14 mouse cellular contexts compared by ENCODE assay signal in genomic region chr8:83064096-83064495, GRCm38 (mm10).
DNase-seq lines count a peak whose midpoint lies in the region; ATAC-seq and TF ChIP-seq lines count a peak whose summit lies in the region.
"Had no signal": no experiment of that assay in that cellular context is flagged by ENCODE, and none has a peak within 500 bp of the region (broad histone marks: within the 10 kb centered on the region; RNA-seq: fewer than 3 reads in every experiment).

No protein-coding gene starts in this region.

- 0 out of 2 replicates have a peak, but pooled peaks have one; percentile 29 for TF ChIP-seq POLR2A in heart, adult 2 months (IDR thresholded peaks at IDR 0.05; ENCODE audit: insufficient read depth, low read depth, low read length)

- peaks cover 4% of the 10 kb centered on the region for H3K4me1 ChIP-seq in heart, adult 2 months (ENCODE audit: control insufficient read depth, insufficient read depth, low read length)
- H3K4me1 ChIP-seq in embryonic facial prominence, embryonic 10.5 days = peaks cover 6% of the 10 kb centered on the region

- H3K4me3 ChIP-seq in heart, adult 2 months = no peak overlapping the region
- no peak overlapping the region for H3K4me3 ChIP-seq in embryonic facial prominence, embryonic 10.5 days
- H3K4me3 ChIP-seq: embryonic facial prominence, embryonic 12.5 days; forebrain, embryonic 13.5 days; neural tube, embryonic 13.5 days had no signal

- H3K36me3 ChIP-seq in heart, adult 2 months (ENCODE audit: control insufficient read depth, insufficient read depth, low read length) = no peaks in the 10 kb centered on the region
- no peaks in the 10 kb centered on the region for H3K36me3 ChIP-seq in embryonic facial prominence, embryonic 10.5 days (replicated peaks)
- H3K36me3 ChIP-seq: embryonic facial prominence, embryonic 12.5 days; neural tube, embryonic 13.5 days had no signal

- no peak overlapping the region; the same call in 1 of the 2 replicates for H3K27ac ChIP-seq in heart, adult 2 months
- no peak overlapping the region for H3K27ac ChIP-seq in embryonic facial prominence, embryonic 10.5 days (replicated peaks)
- H3K27ac ChIP-seq: embryonic facial prominence, embryonic 12.5 days; forebrain, embryonic 13.5 days; neural tube, embryonic 13.5 days had no signal

- intact Hi-C loops in heart, adult 2 months (cut with DNase I) = no loop called here
- intact Hi-C loops in heart, postnatal 10 days (cut with DNase I) = no loop called here

- no peak overlapping the region for H3K9ac ChIP-seq in heart, adult 2 months (ENCODE audit: low read depth, low read length)
- H3K9ac ChIP-seq: embryonic facial prominence, embryonic 12.5 days; forebrain, embryonic 13.5 days; neural tube, embryonic 13.5 days had no signal

- TF ChIP-seq CTCF in heart, adult 2 months (IDR thresholded peaks at IDR 0.05) = no peak

- H3K27me3 ChIP-seq in heart, adult 2 months (ENCODE audit: control insufficient read depth, insufficient read depth, low read length) = no peaks in the 10 kb centered on the region
- no peaks in the 10 kb centered on the region for H3K27me3 ChIP-seq in embryonic facial prominence, embryonic 10.5 days (replicated peaks; ENCODE audit: low read depth, poor library complexity, severe bottlenecking)
- H3K27me3 ChIP-seq: embryonic facial prominence, embryonic 12.5 days; forebrain, embryonic 13.5 days; neural tube, embryonic 13.5 days had no signal

- H3K79me2 ChIP-seq in heart, adult 2 months (replicated peaks; ENCODE audit: control insufficient read depth, insufficient read depth, low read length) = no peaks in the 10 kb centered on the region

- H3K9me3 ChIP-seq in embryonic facial prominence, embryonic 10.5 days = no peaks in the 10 kb centered on the region
- H3K9me3 ChIP-seq: embryonic facial prominence, embryonic 12.5 days; forebrain, embryonic 13.5 days; neural tube, embryonic 13.5 days had no signal

- no peak for TF ChIP-seq EP300 in heart, adult 2 months (IDR thresholded peaks at IDR 0.05; ENCODE audit: insufficient read depth, low read depth, low read length)

- WGBS in heart, adult 2 months = 81% methylated on average over 6 of the region's 6 CpGs
- 85% methylated on average over 6 of the region's 6 CpGs for WGBS in embryonic facial prominence, embryonic 10.5 days

- 0 out of 2 replicates have a peak, but pooled peaks have one; percentile 9 for ATAC-seq in neutrophil, adult 5-6 weeks (ENCODE audit: extremely low read depth, insufficient number of reproducible peaks, low FRiP score, poor library complexity, severe bottlenecking)
- ATAC-seq: forebrain, embryonic 13.5 days; midbrain, embryonic 16.5 days had no signal

- DNase-seq in heart, adult 2 months = no peak
- no peak for DNase-seq in heart, postnatal 10 days
- DNase-seq in lung, adult 18-20 months = peak; percentile 24 to 26
- DNase-seq in lung, postnatal 10 days = no peak
- DNase-seq in fat pad, adult 2 months (ENCODE audit: extremely low read depth, low read depth, low spot score) = peak; percentile 49
- no peak for DNase-seq in thymus, postnatal 14 days
- DNase-seq in embryonic facial prominence, embryonic 10.5 days (ENCODE audit: low spot score) = no peak
- DNase-seq: adrenal gland, adult 8-10 months; cerebellum, postnatal 25 days had no signal

Comparison
In these comparisons a context has a peak if more than half of its experiments do, and no peak if none do; other contexts are left out.
1. DNase-seq: peak in lung, adult 18-20 months (2 of 2) and fat pad, adult 2 months (single experiment); none in heart, adult 2 months (0 of 2), heart, postnatal 10 days (0 of 2), lung, postnatal 10 days (single experiment), thymus, postnatal 14 days (single experiment) and embryonic facial prominence, embryonic 10.5 days (single experiment).